Mouse (Mus musculus): Measurements from ENCODE around the gene Abhd14b. TPM values are rescaled to one million over a fixed set of nuclear protein-coding genes. Genes with fewer than 3 reads are reported as not detected.

Abhd14b gene
- polyA plus RNA-seq, 1 experiment from 2014 or later = 7.0 TPM

- under 1% methylated on average over 55 of the region's 55 CpGs for WGBS
- peak within 1 kb of the TSS; percentile 76 for H3K4me2 ChIP-seq
- peak; percentile 92 for ATAC-seq (replicated peaks; ENCODE audit: insufficient number of reproducible peaks, insufficient read depth, low FRiP score, low read depth)
- H3K4me1 ChIP-seq (replicated peaks) = peaks cover 22% of the 10 kb centered on the region
- peak within 1 kb of the TSS; percentile 86 for H3K4me3 ChIP-seq
- H3K27ac ChIP-seq = peak within 1 kb of the TSS; percentile 96
- no peaks in the 10 kb centered on the region for H3K27me3 ChIP-seq
- peaks cover 30% of the 10 kb centered on the region for H3K36me3 ChIP-seq
- peak within 1 kb of the TSS; percentile 98 for H3K9ac ChIP-seq
- no peaks in the 10 kb centered on the region for H3K9me3 ChIP-seq (replicated peaks)
Measured at GRCm38 (mm10) chr9:106429221-106430014, 17.8 kb upstream of the Abhd14b start, which contains the start of gene Rpl29. Rpl29 (plus strand) TSS chr9:106429454.

GRCm38 (mm10) chr9:106430015-106430264 is 17.3 kb upstream of the Abhd14b start:
- 2% methylated on average over 4 of the region's 4 CpGs for WGBS

GRCm38 (mm10) chr9:106433389-106433788 is 13.9 kb upstream of the Abhd14b start:
- ATAC-seq (replicated peaks; ENCODE audit: insufficient number of reproducible peaks, insufficient read depth, low FRiP score, low read depth) = no peak
- Histone ChIP-seq H3K9ac (no peak overlapping the region), H3K27ac (no peak overlapping the region), H3K9me3 (replicated peaks) (no peaks in the 10 kb centered on the region), H3K4me3 (no peak overlapping the region), H3K4me1 (replicated peaks) (peaks cover 31% of the 10 kb centered on the region), H3K27me3 (no peaks in the 10 kb centered on the region), H3K36me3 (peaks cover 30% of the 10 kb centered on the region), H3K4me2 (no peak overlapping the region)
- WGBS = 73% methylated on average over 7 of the region's 7 CpGs

More at GRCm38 (mm10) chr9:106430015-106430264, 17.3 kb upstream of the Abhd14b start:
- Histone ChIP-seq H3K27ac (peak overlapping the region; percentile 96), H3K4me2 (peak overlapping the region; percentile 76), H3K4me3 (peak overlapping the region; percentile 86), H3K27me3 (no peaks in the 10 kb centered on the region), H3K9me3 (replicated peaks) (no peaks in the 10 kb centered on the region), H3K9ac (peak overlapping the region; percentile 98), H3K4me1 (replicated peaks) (peaks cover 22% of the 10 kb centered on the region), H3K36me3 (peaks cover 30% of the 10 kb centered on the region)
- no peak for ATAC-seq (replicated peaks; ENCODE audit: insufficient number of reproducible peaks, insufficient read depth, low FRiP score, low read depth)

GRCm38 (mm10) chr9:106436566-106436965 is 10.7 kb upstream of the Abhd14b start:
- Histone ChIP-seq H3K4me2 (no peak overlapping the region), H3K4me3 (no peak overlapping the region), H3K36me3 (peaks cover 21% of the 10 kb centered on the region), H3K9ac (no peak overlapping the region), H3K4me1 (replicated peaks) (peaks cover 27% of the 10 kb centered on the region), H3K27ac (no peak overlapping the region), H3K9me3 (replicated peaks) (no peaks in the 10 kb centered on the region), H3K27me3 (no peaks in the 10 kb centered on the region)
- 76% methylated on average over 9 of the region's 9 CpGs for WGBS
- ATAC-seq (replicated peaks; ENCODE audit: insufficient number of reproducible peaks, insufficient read depth, low FRiP score, low read depth) = no peak

DNA sequence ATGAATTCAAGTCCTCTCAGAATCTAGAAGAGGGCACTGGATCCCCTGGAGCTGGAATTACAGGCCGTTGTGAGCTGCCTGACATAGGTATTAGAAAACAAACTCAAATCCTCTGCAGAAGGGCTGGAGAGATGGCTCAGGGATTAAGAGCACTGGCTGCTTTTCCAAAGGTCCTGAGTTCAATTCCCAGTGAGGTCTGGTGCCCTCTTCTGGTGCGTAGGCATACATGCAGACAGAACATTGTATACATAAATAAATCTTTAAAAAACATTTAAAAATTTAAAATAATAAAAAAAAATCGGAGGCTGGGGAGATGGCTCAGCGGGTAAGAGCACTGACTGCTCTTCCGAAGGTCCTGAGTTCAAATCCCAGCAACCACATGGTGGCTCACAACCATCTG is 4.6 kb upstream of the Abhd14b start:
- WGBS = 76% methylated on average over 5 of the region's 5 CpGs
- Histone ChIP-seq H3K27me3 (no peaks in the 10 kb centered on the region), H3K4me2 (no peak overlapping the region), H3K36me3 (no peaks in the 10 kb centered on the region), H3K9ac (no peak overlapping the region), H3K4me1 (replicated peaks) (peaks cover 17% of the 10 kb centered on the region), H3K4me3 (no peak overlapping the region), H3K27ac (no peak overlapping the region), H3K9me3 (replicated peaks) (no peaks in the 10 kb centered on the region)
- ATAC-seq (replicated peaks; ENCODE audit: insufficient number of reproducible peaks, insufficient read depth, low FRiP score, low read depth) = no peak

GRCm38 (mm10) chr9:106444836-106445235 is 2.4 kb upstream of the Abhd14b start:
- H3K9ac ChIP-seq = no peak overlapping the region
- H3K36me3 ChIP-seq = no peaks in the 10 kb centered on the region
- 85% methylated on average over 4 of the region's 4 CpGs for WGBS
- H3K4me2 ChIP-seq = no peak overlapping the region
- peaks cover 22% of the 10 kb centered on the region for H3K4me1 ChIP-seq (replicated peaks)
- no peaks in the 10 kb centered on the region for H3K9me3 ChIP-seq (replicated peaks)
- no peak for ATAC-seq (replicated peaks; ENCODE audit: insufficient number of reproducible peaks, insufficient read depth, low FRiP score, low read depth)
- H3K27me3 ChIP-seq = no peaks in the 10 kb centered on the region
- H3K27ac ChIP-seq = no peak overlapping the region
- H3K4me3 ChIP-seq = no peak overlapping the region

DNA sequence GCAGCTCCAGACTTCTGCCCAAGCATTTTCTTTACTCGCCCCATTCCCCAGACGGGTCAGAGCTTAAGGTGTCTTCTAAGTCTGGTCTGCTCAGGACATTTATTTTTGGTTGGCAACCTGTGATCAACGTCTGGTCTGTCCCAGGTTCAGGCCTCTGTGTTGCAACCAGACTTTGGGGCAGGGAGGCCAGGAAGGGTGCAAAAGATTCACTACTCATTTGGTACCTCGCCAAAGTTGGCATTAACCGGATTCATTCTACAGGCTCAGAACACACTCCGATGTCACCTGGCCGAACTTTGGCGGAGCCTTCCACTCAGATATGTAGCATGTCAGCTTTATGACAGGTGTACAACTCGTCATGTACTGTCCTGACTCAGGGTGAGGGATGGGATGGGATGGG is 692 bp downstream of the Abhd14b start:
- Histone ChIP-seq H3K27ac (peak overlapping the region; percentile 82), H3K27me3 (no peaks in the 10 kb centered on the region), H3K9me3 (replicated peaks) (no peaks in the 10 kb centered on the region), H3K4me3 (peak overlapping the region; percentile 65), H3K36me3 (no peaks in the 10 kb centered on the region), H3K4me1 (replicated peaks) (peaks cover 46% of the 10 kb centered on the region), H3K9ac (0 out of 2 replicates have a peak overlapping the region, but pooled peaks have one; percentile 68), H3K4me2 (peak overlapping the region; percentile 81)
- no peak for ATAC-seq (replicated peaks; ENCODE audit: insufficient number of reproducible peaks, insufficient read depth, low FRiP score, low read depth)
- 38% methylated on average over 9 of the region's 9 CpGs for WGBS

GRCm38 (mm10) chr9:106448498-106449031 is 1.3 kb downstream of the Abhd14b start:
- H3K9ac ChIP-seq = peak overlapping the region; percentile 61
- no peaks in the 10 kb centered on the region for H3K27me3 ChIP-seq
- H3K4me2 ChIP-seq = peak overlapping the region; percentile 81
- H3K36me3 ChIP-seq = no peaks in the 10 kb centered on the region
- peaks cover 51% of the 10 kb centered on the region for H3K4me1 ChIP-seq (replicated peaks)
- H3K4me3 ChIP-seq = peak overlapping the region; percentile 65
- H3K9me3 ChIP-seq (replicated peaks) = no peaks in the 10 kb centered on the region
- WGBS = under 1% methylated on average over 23 of the region's 23 CpGs
- peak; percentile 45 for ATAC-seq (replicated peaks; ENCODE audit: insufficient number of reproducible peaks, insufficient read depth, low FRiP score, low read depth)
- H3K27ac ChIP-seq = peak overlapping the region; percentile 82

DNA sequence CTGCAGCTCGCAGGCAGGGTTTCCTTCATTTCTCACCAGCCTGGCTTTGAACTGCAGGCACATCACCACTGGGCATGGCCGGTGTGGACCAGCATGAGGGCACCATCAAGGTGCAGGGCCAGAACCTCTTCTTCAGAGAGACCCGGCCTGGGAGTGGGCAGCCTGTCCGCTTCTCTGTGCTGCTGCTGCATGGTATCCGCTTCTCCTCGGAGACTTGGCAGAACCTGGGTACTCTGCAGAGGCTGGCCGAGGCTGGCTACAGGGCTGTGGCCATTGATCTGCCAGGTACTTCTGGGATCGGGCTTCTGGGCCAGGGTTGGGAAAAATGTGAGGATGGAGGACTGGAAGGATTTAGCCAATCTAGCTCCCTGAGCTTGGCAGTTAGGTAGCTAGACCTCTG is 2.7 kb downstream of the Abhd14b start:
- 88% methylated on average over 8 of the region's 8 CpGs for WGBS
- Histone ChIP-seq H3K36me3 (no peaks in the 10 kb centered on the region), H3K4me2 (peak overlapping the region; percentile 21; the same call in 1 of the 2 replicates), H3K4me3 (no peak overlapping the region), H3K4me1 (replicated peaks) (peaks cover 59% of the 10 kb centered on the region), H3K9ac (no peak overlapping the region), H3K27me3 (no peaks in the 10 kb centered on the region), H3K27ac (0 out of 2 replicates have a peak overlapping the region, but pooled peaks have one; percentile 59), H3K9me3 (replicated peaks) (no peaks in the 10 kb centered on the region)
- ATAC-seq (replicated peaks; ENCODE audit: insufficient number of reproducible peaks, insufficient read depth, low FRiP score, low read depth) = no peak

DNA sequence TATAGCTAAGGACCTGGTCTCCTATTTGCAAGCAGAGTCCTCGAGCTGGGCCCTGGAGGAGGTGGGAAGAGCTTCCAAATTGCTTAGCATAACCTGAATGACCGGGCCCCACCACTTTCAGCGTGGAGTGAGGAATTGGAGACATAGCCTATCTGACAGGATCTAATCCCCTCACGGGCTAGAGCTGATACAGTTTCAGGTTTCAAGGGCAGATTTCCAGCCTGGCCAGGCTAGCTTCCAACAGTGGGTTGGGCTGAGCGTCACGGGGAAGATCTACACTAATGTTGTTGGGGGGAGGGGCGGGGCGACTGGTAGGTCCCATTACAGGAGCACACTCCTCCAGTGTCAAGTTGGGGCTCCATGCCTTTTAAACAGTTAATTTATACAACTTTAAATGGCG is 3.4 kb downstream of the Abhd14b start:
- peak overlapping the region; percentile 21 for H3K4me2 ChIP-seq
- no peaks in the 10 kb centered on the region for H3K27me3 ChIP-seq
- H3K9ac ChIP-seq = no peak overlapping the region
- 13% methylated on average over 9 of the region's 9 CpGs for WGBS
- H3K4me3 ChIP-seq = no peak overlapping the region
- H3K36me3 ChIP-seq = no peaks in the 10 kb centered on the region
- no peaks in the 10 kb centered on the region for H3K9me3 ChIP-seq (replicated peaks)
- ATAC-seq (replicated peaks; ENCODE audit: insufficient number of reproducible peaks, insufficient read depth, low FRiP score, low read depth) = no peak
- H3K4me1 ChIP-seq (replicated peaks) = peaks cover 66% of the 10 kb centered on the region
- H3K27ac ChIP-seq = peak overlapping the region; percentile 59

- WGBS = 71% methylated on average over 11 of the region's 11 CpGs
- Histone ChIP-seq H3K4me3 (no peak overlapping the region), H3K36me3 (no peaks in the 10 kb centered on the region), H3K9ac (no peak overlapping the region), H3K9me3 (replicated peaks) (no peaks in the 10 kb centered on the region), H3K27ac (no peak overlapping the region), H3K27me3 (no peaks in the 10 kb centered on the region), H3K4me2 (no peak overlapping the region), H3K4me1 (replicated peaks) (peaks cover 72% of the 10 kb centered on the region)
- no peak for ATAC-seq (replicated peaks; ENCODE audit: insufficient number of reproducible peaks, insufficient read depth, low FRiP score, low read depth)
Measured at GRCm38 (mm10) chr9:106451298-106451697, 4.0 kb downstream of the Abhd14b start.

DNA sequence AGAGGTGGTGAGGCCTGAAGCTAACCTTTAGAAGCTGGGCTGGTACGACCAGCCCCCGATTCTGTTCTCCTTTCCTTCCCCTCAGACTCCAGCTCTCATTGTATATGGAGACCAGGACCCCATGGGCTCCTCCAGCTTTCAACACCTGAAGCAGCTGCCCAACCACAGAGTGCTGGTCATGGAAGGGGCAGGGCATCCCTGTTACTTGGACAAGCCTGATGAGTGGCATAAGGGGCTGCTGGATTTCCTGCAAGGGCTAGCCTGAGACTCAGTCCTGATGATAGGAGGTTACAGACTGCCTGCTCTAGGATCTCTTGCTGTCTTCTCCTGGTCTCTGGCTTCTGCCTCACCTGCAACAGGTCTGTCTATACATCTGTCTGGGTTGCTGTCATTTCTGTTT is 4.6 kb downstream of the Abhd14b start:
- ATAC-seq (replicated peaks; ENCODE audit: insufficient number of reproducible peaks, insufficient read depth, low FRiP score, low read depth) = no peak
- no peaks in the 10 kb centered on the region for H3K36me3 ChIP-seq
- H3K4me3 ChIP-seq = no peak overlapping the region
- no peak overlapping the region for H3K4me2 ChIP-seq
- no peaks in the 10 kb centered on the region for H3K27me3 ChIP-seq
- H3K9me3 ChIP-seq (replicated peaks) = no peaks in the 10 kb centered on the region
- peaks cover 75% of the 10 kb centered on the region for H3K4me1 ChIP-seq (replicated peaks)
- no peak overlapping the region for H3K9ac ChIP-seq
- no peak overlapping the region for H3K27ac ChIP-seq
- WGBS = 51% methylated on average over 2 of the region's 2 CpGs

Measured in heart, embryonic 15.5 days (tissue).